Mouse (Mus musculus): Measurements from ENCODE around the gene Bend4. TPM values are rescaled to one million over a fixed set of nuclear protein-coding genes. Genes with fewer than 3 reads are reported as not detected.

The Bend4 gene
- 0.49 and 1.1 TPM in 2 replicates for polyA plus RNA-seq (2012)

DNA sequence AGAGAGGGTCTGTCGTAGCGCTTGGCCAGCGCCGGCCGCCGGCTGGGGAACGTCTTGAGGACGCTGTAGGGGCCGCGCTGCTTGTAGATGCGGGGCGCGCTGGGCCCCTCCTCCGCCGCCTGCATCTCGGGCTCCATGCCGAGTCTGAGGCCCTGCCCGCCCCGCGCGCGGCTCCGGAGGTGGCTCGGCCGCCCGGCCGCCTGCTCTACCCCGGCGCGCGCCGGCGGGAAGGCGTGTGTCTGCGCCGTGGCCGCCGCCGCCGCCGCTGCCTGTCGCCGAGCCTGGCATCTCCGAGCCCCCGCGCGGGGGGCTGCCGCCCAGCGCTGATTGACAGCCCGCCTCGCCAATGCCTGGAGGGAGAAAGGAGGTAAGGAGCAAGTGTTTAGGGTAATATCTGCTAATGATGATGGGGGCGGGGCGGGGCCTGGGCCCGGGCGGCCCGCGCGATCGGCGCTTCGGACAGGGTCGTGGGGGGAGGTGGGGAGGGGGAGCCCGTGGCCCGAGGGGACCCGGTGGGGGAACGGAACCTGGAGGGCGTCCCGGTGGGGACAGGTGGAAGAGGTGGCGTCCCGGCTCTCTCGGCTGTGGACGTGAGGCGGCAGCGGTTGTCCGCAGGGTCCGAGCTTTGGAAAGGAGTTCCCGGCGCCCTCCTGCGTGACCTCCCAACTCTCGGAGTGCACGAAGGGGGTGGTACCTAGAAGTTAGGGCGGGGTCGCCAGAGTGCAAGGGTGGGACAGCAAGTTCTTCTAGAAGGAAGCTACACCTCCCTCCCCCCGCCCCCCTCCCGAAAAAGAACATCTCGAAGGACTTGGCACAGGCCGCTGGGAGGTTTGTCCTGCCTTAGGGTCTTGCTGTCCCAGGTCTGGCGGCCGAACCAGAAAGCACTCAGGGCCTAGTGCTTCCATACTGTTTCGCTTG is at the start of gene Bend4:
Bend4 (minus strand) TSS at position 868 of the 918 bp plus-strand sequence.

Other genes with a start within 250 kb of the Bend4 start
- 85.8 and 108 TPM in 2 replicates for gene Tmem33, start 167.7 kb downstream of the Bend4 start, polyA plus RNA-seq (2012)
- gene Slc30a9, start 121.4 kb downstream of the Bend4 start, polyA plus RNA-seq (2012): 5.6 and 5.8 TPM in 2 replicates
- gene Shisa3, start 179.6 kb upstream of the Bend4 start, polyA plus RNA-seq (2012): 0.13 and 0.17 TPM in 2 replicates

Measured in megakaryocyte-erythroid progenitor cell, adult 5 weeks (primary cell).